Mouse (Mus musculus): Measurements from ENCODE around the gene Ccn6. TPM values are rescaled to one million over a fixed set of nuclear protein-coding genes. Genes with fewer than 3 reads are reported as not detected.

The Ccn6 gene
- polyA plus RNA-seq (2014; fragmentation: Illumina TruSeq; extraction: RNeasy Lipid Tissue Mini Kit (QIAGEN cat#74804); ENCODE audit: low replicate concordance): not detected

DNA sequence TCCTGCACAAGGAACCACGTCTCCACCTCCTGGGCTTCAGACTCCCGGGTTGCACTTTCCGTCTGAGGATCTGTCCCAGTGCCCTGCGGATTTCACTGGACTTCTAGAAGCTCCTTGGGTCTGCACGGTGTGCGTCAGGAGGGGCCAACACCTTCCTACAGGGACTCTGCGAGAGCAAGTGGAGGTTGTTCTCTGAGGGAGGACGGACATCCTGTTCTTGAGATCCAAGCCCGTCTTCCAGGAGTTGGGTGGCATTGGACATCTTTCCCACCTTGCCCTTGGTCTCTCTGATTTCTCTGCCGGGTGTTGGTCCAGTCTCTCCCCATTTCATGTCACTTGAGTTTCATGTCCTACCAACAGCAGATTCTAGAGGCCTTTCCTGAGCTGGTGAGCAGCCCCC, at the start of gene Ccn6:
Ccn6 (minus strand) TSS at position 101 of the 400 bp plus-strand sequence.

DNA sequence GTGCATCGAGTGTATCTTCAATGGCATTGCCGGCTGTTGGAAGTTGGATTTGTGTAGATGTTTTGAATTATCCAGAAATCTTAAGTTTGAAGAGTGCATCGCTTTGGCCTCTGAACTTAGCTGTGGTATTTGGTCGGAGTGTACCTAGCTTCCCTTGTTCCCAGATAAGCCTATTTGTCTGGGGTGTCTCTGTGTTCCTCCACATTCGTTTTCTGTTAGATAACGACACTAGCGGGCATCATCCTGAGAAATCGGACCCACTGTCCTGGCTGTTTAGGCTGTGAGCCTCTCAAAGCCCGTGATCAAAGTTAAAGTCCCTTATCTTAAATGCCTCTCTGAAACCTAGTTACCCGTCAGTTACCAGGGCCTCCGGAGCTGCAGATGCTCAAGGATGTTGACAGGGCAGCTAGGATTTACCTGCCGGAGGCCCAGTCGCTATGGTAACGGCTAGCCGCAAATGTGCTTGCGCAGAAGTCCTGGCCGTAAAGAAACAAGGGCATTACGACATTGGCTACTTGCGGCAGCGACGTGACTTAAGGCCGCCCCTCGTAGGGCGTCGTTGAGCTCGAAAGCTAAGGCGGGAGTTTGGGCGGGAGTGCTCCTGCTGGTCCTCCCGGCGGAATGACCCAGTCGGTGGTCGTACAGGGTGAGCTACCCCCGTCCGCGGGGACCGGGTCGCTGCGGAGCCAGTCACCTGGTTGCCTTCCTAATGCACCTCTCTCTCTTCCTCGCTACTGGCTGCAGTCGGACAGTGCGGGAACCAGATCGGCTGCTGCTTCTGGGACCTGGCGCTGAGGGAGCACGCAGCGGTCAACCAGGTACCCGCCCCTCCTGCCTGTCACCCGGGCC, 29.9 kb downstream of the Ccn6 start, which contains the start of the genes Fam229b and Tube1:
Fam229b (minus strand) TSS at position 453 of the 849 bp plus-strand sequence.
Tube1 (plus strand) TSS at position 515 of the 849 bp plus-strand sequence.

Other genes with a start within 250 kb of the Ccn6 start
- gene Lama4, start 198.3 kb downstream of the Ccn6 start, polyA plus RNA-seq (2014; fragmentation: Illumina TruSeq; extraction: RNeasy Lipid Tissue Mini Kit (QIAGEN cat#74804); ENCODE audit: low replicate concordance): 6.9 TPM
- 1.2 TPM for gene Fam229b, start 29.9 kb downstream of the Ccn6 start, polyA plus RNA-seq (2014; fragmentation: Illumina TruSeq; extraction: RNeasy Lipid Tissue Mini Kit (QIAGEN cat#74804); ENCODE audit: low replicate concordance)
- 3.2 TPM for gene Tube1, start 29.8 kb downstream of the Ccn6 start, polyA plus RNA-seq (2014; fragmentation: Illumina TruSeq; extraction: RNeasy Lipid Tissue Mini Kit (QIAGEN cat#74804); ENCODE audit: low replicate concordance)
- 15.6 TPM for gene Fyn, start 205.1 kb upstream of the Ccn6 start, polyA plus RNA-seq (2014; fragmentation: Illumina TruSeq; extraction: RNeasy Lipid Tissue Mini Kit (QIAGEN cat#74804); ENCODE audit: low replicate concordance)